Mouse (Mus musculus): Measurements from ENCODE around the gene Cdc14b.
A peak's percentile ranks its signal among the peaks of the same experiment; 100 is the strongest.

The Cdc14b gene

GRCm38 (mm10) chr13:64274879-64275753 lies at the start of gene Cdc14b:
Cdc14b (minus strand) TSS chr13:64275290.
- peak; percentile 30 to 70 for DNase-seq (ENCODE audit: low spot score in 2 of 2)

- DNase-seq (ENCODE audit: low spot score in 2 of 2): no peak
Measured at GRCm38 (mm10) chr13:64322561-64323281, 47.6 kb upstream of the Cdc14b start.

- no peak for DNase-seq (ENCODE audit: low spot score in 2 of 2)
Measured at GRCm38 (mm10) chr13:64320334-64320733, 45.2 kb upstream of the Cdc14b start.

- DNase-seq (ENCODE audit: low spot score in 2 of 2): no peak
Measured at GRCm38 (mm10) chr13:64319782-64320181, 44.7 kb upstream of the Cdc14b start.

- no peak for DNase-seq (ENCODE audit: low spot score in 2 of 2)
Measured at GRCm38 (mm10) chr13:64318355-64318754, 43.3 kb upstream of the Cdc14b start.

GRCm38 (mm10) chr13:64315483-64316050 lies 40.5 kb upstream of the Cdc14b start:
- no peak for DNase-seq (ENCODE audit: low spot score in 2 of 2)

GRCm38 (mm10) chr13:64314041-64314440 lies 39.0 kb upstream of the Cdc14b start:
- no peak for DNase-seq (ENCODE audit: low spot score in 2 of 2)

GRCm38 (mm10) chr13:64312916-64313289 lies 37.8 kb upstream of the Cdc14b start:
- DNase-seq (ENCODE audit: low spot score in 2 of 2): no peak

GRCm38 (mm10) chr13:64312024-64312915 lies 37.2 kb upstream of the Cdc14b start, which contains the start of gene Aaed1:
Aaed1 (minus strand) TSS chr13:64312710.
- DNase-seq (ENCODE audit: low spot score in 2 of 2): peak; percentile 91 to 96

GRCm38 (mm10) chr13:64311266-64311665 lies 36.2 kb upstream of the Cdc14b start:
- no peak for DNase-seq (ENCODE audit: low spot score in 2 of 2)

GRCm38 (mm10) chr13:64310585-64310984 lies 35.5 kb upstream of the Cdc14b start:
- DNase-seq (ENCODE audit: low spot score in 2 of 2): no peak

- no peak for DNase-seq (ENCODE audit: low spot score in 2 of 2)
Measured at GRCm38 (mm10) chr13:64309842-64310241, 34.8 kb upstream of the Cdc14b start.

GRCm38 (mm10) chr13:64309036-64309435 lies 33.9 kb upstream of the Cdc14b start:
- no peak for DNase-seq (ENCODE audit: low spot score in 2 of 2)

- no peak for DNase-seq (ENCODE audit: low spot score in 2 of 2)
Measured at GRCm38 (mm10) chr13:64307508-64307907, 32.4 kb upstream of the Cdc14b start.

- DNase-seq (ENCODE audit: low spot score in 2 of 2): peak; percentile 24 to 71
Measured at GRCm38 (mm10) chr13:64306078-64306477, 31.0 kb upstream of the Cdc14b start.

- DNase-seq (ENCODE audit: low spot score in 2 of 2): no peak
Measured at GRCm38 (mm10) chr13:64299069-64299468, 24.0 kb upstream of the Cdc14b start.

- no peak for DNase-seq (ENCODE audit: low spot score in 2 of 2)
Measured at GRCm38 (mm10) chr13:64286791-64287190, 11.7 kb upstream of the Cdc14b start.

GRCm38 (mm10) chr13:64286321-64286720 lies 11.2 kb upstream of the Cdc14b start:
- no peak for DNase-seq (ENCODE audit: low spot score in 2 of 2)

GRCm38 (mm10) chr13:64284676-64285075 lies 9.6 kb upstream of the Cdc14b start:
- no peak for DNase-seq (ENCODE audit: low spot score in 2 of 2)

- no peak for DNase-seq (ENCODE audit: low spot score in 2 of 2)
Measured at GRCm38 (mm10) chr13:64280940-64281339, 5.8 kb upstream of the Cdc14b start.

- DNase-seq (ENCODE audit: low spot score in 2 of 2): no peak
Measured at GRCm38 (mm10) chr13:64275754-64276127, 651 bp upstream of the Cdc14b start.
